Mouse (Mus musculus) lung, adult 18-20 months (tissue): ENCODE data around the gene Gsg1l.

Experiments used
- DNase-seq, 2 experiments: peaks; one replicate each; pipeline ENCODE4 v3.0.0; 2022; ENCODE audit warnings: mixed read lengths in 2 of 2

Gene Gsg1l

GRCm38 (mm10) chr7:125860421-125860820, 221.8 kb downstream of the Gsg1l start:
- DNase-seq, result no peak

- DNase-seq, result no peak
Measured at GRCm38 (mm10) chr7:125859564-125859963, 222.6 kb downstream of the Gsg1l start.

DNA sequence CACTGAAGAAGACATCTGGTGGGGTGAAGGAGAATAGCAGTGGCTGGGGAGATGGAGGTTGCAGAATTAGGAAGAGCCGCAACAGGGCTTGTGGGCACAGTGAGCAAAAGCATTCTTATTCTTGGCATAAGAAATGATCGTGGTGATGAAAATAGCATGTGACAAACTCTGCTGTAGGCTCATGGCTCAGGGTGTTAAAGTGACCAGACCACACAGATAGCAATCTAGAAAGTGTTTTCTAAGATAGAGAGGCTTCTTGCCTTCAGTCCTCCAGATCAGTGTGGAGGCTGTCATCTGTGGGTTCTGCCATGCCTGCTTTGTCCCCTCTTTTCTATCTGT, 234.7 kb downstream of the Gsg1l start:
- no peak for DNase-seq

DNA sequence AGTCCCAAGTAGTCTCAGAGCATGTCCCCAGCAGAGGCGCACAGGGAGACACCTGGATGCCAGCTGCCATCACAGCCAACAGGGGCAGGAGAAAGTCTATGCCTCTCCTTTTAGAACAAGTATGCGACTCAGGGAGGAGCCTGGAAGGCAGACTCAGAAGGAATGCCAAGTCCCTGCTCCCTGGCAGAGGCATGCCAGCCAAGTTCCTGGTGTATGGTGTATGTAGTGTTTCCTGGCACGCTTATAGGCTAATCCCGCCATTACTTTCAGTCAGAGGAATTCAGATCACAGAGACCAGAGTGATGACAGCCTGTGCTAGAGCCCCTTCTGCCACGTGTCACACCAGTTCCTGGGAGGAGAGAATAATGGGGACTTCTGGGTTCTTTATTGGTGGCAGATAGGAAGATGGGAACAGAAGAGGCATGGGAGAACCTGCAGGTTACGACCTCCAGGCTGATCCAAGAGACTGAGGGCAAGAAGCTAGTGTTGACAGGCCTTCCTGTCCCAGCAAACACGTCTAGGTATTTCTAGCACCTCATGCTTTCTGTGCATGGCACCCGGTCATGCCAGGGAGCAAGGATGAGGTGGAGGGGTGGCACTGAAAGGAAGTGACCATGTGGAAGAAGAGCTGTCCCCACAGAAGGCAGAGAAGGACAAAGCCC, 235.2 kb downstream of the Gsg1l start:
- peak; percentile 12 to 20 for DNase-seq

DNA sequence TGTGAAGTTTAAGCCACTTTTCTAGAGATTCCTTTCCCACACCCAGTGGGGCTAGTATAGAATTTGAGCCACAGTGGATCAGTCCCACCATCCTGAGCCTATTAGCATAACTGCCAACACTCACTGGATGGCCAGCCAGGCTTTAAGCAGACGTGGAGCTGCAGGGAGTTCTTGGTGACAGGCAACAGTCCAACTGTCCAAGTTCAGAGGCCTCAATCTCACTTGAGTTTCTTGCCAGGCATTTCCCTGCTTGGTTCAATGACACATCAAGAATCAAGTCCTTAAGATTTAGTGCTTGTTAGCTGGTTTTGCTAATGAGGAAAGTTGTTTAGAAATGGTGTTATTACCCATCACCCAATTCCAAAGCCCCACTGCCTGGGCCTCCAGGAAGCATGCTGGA, 236.6 kb downstream of the Gsg1l start:
- no peak for DNase-seq

- DNase-seq, result no peak
Measured at GRCm38 (mm10) chr7:125838078-125838742, 244.0 kb downstream of the Gsg1l start.

GRCm38 (mm10) chr7:125833471-125833870, 248.7 kb downstream of the Gsg1l start:
- no peak for DNase-seq

DNA sequence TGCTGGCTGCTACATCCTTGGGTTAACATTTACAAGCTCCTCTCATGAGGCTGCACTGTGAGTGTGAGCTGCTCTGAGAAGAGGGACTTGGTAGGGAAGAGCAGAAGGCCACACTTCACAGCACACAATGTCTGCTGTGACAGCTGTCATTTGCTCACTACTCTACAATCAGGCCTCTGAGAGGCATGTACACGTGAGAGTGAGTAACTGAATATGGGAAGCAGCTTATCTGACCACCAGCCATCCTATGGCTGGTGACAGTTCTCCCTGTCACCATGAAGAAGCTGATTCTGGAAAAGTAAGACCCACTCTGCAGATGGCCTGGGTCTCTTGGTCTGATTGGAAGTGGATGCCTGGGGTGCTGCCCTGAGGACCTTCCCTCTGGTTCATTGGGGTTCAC, 249.4 kb downstream of the Gsg1l start:
- DNase-seq, result no peak

DNA sequence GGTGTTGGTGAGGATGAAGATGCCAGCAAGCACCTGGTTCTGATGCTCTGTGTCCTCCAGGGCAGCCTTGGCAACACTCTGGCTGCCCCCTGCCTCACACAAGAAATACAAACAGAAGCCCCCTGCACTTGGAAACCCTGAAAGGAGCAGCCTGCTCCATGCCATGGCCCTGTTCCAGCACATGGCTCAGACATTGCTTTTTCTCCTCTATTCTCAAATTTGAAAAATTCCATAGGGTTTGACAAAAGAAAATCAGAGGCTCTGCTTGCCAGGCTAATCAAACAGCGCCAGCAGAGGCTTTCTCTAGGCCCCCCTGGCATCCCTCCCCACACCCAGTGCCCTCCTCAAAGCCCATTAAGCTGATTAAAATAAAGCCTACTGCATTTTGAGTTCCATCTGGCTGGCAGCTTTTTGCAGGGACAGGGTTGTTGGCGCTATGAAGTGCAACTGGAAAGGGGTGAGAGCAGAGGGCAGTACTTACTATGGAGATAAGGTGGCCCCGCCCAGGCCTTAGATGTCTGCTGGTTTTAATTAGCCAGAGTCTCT, 253.0 kb downstream of the Gsg1l start:
- DNase-seq, result no peak

DNA sequence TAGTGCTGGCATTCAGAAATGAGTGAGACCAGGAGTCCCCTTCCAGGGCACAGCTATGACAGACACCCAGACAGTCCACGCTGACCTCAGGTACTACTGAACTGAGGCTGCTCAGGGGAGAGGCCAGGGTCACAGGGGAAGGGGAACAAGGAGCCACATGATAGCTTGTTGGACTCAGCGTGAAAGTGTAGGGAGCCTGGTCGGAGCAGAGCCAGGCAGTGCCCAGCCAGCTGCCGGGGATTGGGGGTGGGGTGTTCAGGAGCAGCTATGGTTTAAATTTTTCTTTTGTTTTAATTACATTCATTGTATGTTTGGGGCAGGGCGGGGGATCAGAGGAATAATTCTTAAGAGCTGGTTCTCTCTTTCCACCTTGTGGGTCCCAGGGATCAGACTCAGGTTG, 253.7 kb downstream of the Gsg1l start:
- DNase-seq, result no peak
